Mouse (Mus musculus): ENCODE measurements around the gene Gm49355. TPM values are rescaled to one million over a fixed set of nuclear protein-coding genes. Genes with fewer than 3 reads are reported as not detected.

Gene Gm49355
- polyA plus RNA-seq (2012): not detected in 2 replicates

DNA sequence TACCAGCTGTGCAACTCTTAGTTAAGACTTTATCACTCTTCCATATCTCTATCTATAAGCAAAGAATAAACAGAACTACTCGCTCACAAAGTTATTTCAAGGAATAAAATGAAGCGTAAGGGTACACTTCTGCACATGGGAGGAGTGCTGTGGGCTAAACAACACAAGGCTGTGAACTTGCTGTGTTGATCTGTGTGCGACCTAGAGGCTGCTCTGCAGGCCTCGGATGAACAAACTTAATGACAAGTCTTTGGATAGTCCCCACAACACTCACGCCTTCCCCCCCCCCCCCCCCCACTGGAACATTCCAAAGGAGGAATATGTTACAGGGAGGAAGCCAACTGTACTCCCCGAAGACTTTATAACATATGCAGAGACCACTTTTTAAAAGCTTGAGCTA is at the start of gene Gm49355:
Gene Gm49355 (plus strand): TSS at position 336 of the 400 bp plus-strand sequence.

GRCm38 (mm10) chr14:12284141-12284912 is 551 bp downstream of the Gm49355 start, which contains the start of gene 3830406C13Rik:
TSS of gene 3830406C13Rik (plus strand) at chr14:12284173.

GRCm38 (mm10) chr14:12348089-12348488 is 64.3 kb downstream of the Gm49355 start, which contains the start of gene Fezf2:
TSS of gene Fezf2 (minus strand) at chr14:12348189.

Other genes with a start within 250 kb of the Gm49355 start
- 3.6 and 4.6 TPM in 2 replicates for gene 3830406C13Rik, start 197 bp downstream of the Gm49355 start, polyA plus RNA-seq (2012)
- gene Fezf2, start 64.2 kb downstream of the Gm49355 start, polyA plus RNA-seq (2012): not detected in 2 replicates

Data from megakaryocyte-erythroid progenitor cell, adult 5 weeks (primary cell).